Mouse (Mus musculus) gastrocnemius, adult 2 months (tissue): ENCODE measurements around the gene Rnf144b. TPM values are rescaled to one million over a fixed set of nuclear protein-coding genes. Genes with fewer than 3 reads are reported as not detected.

Experiments used
- DNase-seq: peaks from one replicate; pipeline ENCODE4 v3.0.0; 2022
- H3K27ac ChIP-seq: fragments of 200-600 bp; 2 replicates; pipeline ENCODE4 v1.8.1; 2022; ENCODE audit warnings: mild to moderate bottlenecking
- H3K4me3 ChIP-seq: fragments of 200-600 bp; 2 replicates; pipeline ENCODE4 v1.8.1; 2022; ENCODE audit warnings: mild to moderate bottlenecking, moderate library complexity
- CTCF ChIP-seq: fragments of 200-600 bp; IDR thresholded peaks from 2 replicates; pipeline ENCODE4 v1.8.1; 2022; ENCODE audit warnings: antibody characterized with exemption, mild to moderate bottlenecking, moderate library complexity
- intact Hi-C: fragments of 180-260 bp; cut with DNase I; formaldehyde crosslinking; loops from one replicate; pipeline ENCODE4 v1.15.1; 2025
- total RNA-seq, 2 experiments: library from RNA; stranded (reverse); gene quantifications; 2 replicates each; pipeline ENCODE4 v1.2.3; 2021

The Rnf144b gene
- total RNA-seq, 2 experiments from 2014 or later: 24.0 to 25.9 TPM

- TF ChIP-seq CTCF: no peak
- Histone ChIP-seq H3K27ac (no peak overlapping the region), H3K4me3 (no peak overlapping the region)
- no peak for DNase-seq
- intact Hi-C loops: no loop called here
These were observed 150.5 kb downstream of the Rnf144b start for GRCm38 (mm10) chr13:47272928-47273327.

GRCm38 (mm10) chr13:47273487-47273886 lies 151.0 kb downstream of the Rnf144b start:
- Histone ChIP-seq H3K4me3 (no peak overlapping the region), H3K27ac (no peak overlapping the region)
- TF ChIP-seq CTCF: no peak
- DNase-seq: no peak
- intact Hi-C loops: no loop called here

GRCm38 (mm10) chr13:47274139-47274538 lies 151.7 kb downstream of the Rnf144b start:
- intact Hi-C loops: no loop called here
- no peak for DNase-seq
- no peak for TF ChIP-seq CTCF
- Histone ChIP-seq H3K4me3 (no peak overlapping the region), H3K27ac (no peak overlapping the region)

GRCm38 (mm10) chr13:47277000-47277823 lies 154.8 kb downstream of the Rnf144b start:
- intact Hi-C loops: no loop called here
- no peak for TF ChIP-seq CTCF
- peak; percentile 36 for DNase-seq
- H3K4me3 ChIP-seq: peak overlapping the region; percentile 19; the same call in 1 of the 2 replicates
- no peak overlapping the region for H3K27ac ChIP-seq

- no peak for DNase-seq
- intact Hi-C loops: no loop called here
- TF ChIP-seq CTCF: no peak
- H3K4me3 ChIP-seq: peak overlapping the region; percentile 19; the same call in 1 of the 2 replicates
- H3K27ac ChIP-seq: no peak overlapping the region
These were observed 155.4 kb downstream of the Rnf144b start for GRCm38 (mm10) chr13:47277824-47278290.

- no peak overlapping the region for H3K4me3 ChIP-seq
- intact Hi-C loops: loop anchor here (10.0 kb wide), 1 partner anchor 447 kb away; no protein-coding TSS in a partner anchor
- no peak for TF ChIP-seq CTCF
- H3K27ac ChIP-seq: no peak overlapping the region
- no peak for DNase-seq
These were observed 159.8 kb downstream of the Rnf144b start for GRCm38 (mm10) chr13:47282221-47282620.

- Histone ChIP-seq H3K4me3 (no peak overlapping the region), H3K27ac (no peak overlapping the region)
- peak; percentile 79 for DNase-seq
- peak; percentile 93 for TF ChIP-seq CTCF
- intact Hi-C loops: loop anchor here (1.0 to 10.0 kb wide), 3 partner anchors 136 to 454 kb away; no protein-coding TSS in a partner anchor
These were observed 166.0 kb downstream of the Rnf144b start for GRCm38 (mm10) chr13:47288449-47288848.

- intact Hi-C loops: no loop called here
- Histone ChIP-seq H3K27ac (no peak overlapping the region), H3K4me3 (no peak overlapping the region)
- DNase-seq: no peak
- no peak for TF ChIP-seq CTCF
These were observed 174.0 kb downstream of the Rnf144b start for GRCm38 (mm10) chr13:47296465-47296864.

Other genes with a start within 250 kb of the Rnf144b start
- 10 to 100 TPM; 90.6 to 92.3 TPM for gene Kif13a, start 192.8 kb upstream of the Rnf144b start, total RNA-seq
- gene Nhlrc1, start 107.8 kb upstream of the Rnf144b start, total RNA-seq: 1 to 10 TPM; 4.5 to 5.4 TPM
- 1 to 10 TPM; 7.0 to 8.3 TPM for gene Kdm1b, start 79.2 kb upstream of the Rnf144b start, total RNA-seq
- gene Tpmt, start 77.9 kb upstream of the Rnf144b start, total RNA-seq: 1 to 10 TPM; 2.7 to 3.3 TPM
- gene Dek, start 16.5 kb upstream of the Rnf144b start, total RNA-seq: 10 to 100 TPM; 34.8 to 35.4 TPM